Mouse (Mus musculus) megakaryocyte progenitor cell, adult 5-6 weeks (primary cell): ENCODE results near the gene Nr5a1. TPM values are rescaled to one million over a fixed set of nuclear protein-coding genes. Genes with fewer than 3 reads are reported as not detected.

ENCODE experiments used
- ATAC-seq: replicated peaks from 2 replicates; pipeline ENCODE4 v1.8.0; 2016; ENCODE audit warnings: mild to moderate bottlenecking, moderate TSS enrichment, inconsistent platforms; ENCODE audit not compliant: poor library complexity
- total RNA-seq, 2 experiments: library from RNA; stranded (forward) in 1 of 2; stranded (reverse) in 1 of 2; fragments of 157-497, 149-512 nt in 1 of 2; fragments of 200-1000 nt in 1 of 2; gene quantifications; 2 replicates each; pipeline versions ENCODE4 v1.2.3 to v1.2.4; 2015 to 2017

Nr5a1 gene
- total RNA-seq, 2 experiments from 2014 or later, result not detected

GRCm38 (mm10) chr2:38652565-38653292 is 61.6 kb downstream of the Nr5a1 start:
- ATAC-seq, result no peak

GRCm38 (mm10) chr2:38652098-38652497 is 62.2 kb downstream of the Nr5a1 start:
- ATAC-seq, result no peak

- no peak for ATAC-seq
These were observed 64.0 kb downstream of the Nr5a1 start for GRCm38 (mm10) chr2:38650340-38650739.

- no peak for ATAC-seq
These were observed 66.7 kb downstream of the Nr5a1 start for GRCm38 (mm10) chr2:38647661-38648060.

- no peak for ATAC-seq
These were observed 67.1 kb downstream of the Nr5a1 start for GRCm38 (mm10) chr2:38647201-38647606.

- peak; percentile 79 for ATAC-seq
These were observed 68.4 kb downstream of the Nr5a1 start for GRCm38 (mm10) chr2:38645936-38646335.

GRCm38 (mm10) chr2:38643625-38644427 is 70.5 kb downstream of the Nr5a1 start, which contains the start of gene Psmb7:
Gene Psmb7, minus strand, starts transcription at chr2:38644087.
- peak; percentile 96 for ATAC-seq

Other genes starting within 250 kb of the Nr5a1 start
- 15.0 and 18.2 TPM in 2 replicates for gene Nek6, start 202.9 kb downstream of the Nr5a1 start, total RNA-seq (2015)
- gene Nek6, start 202.9 kb downstream of the Nr5a1 start, total RNA-seq (2017), result 4.4 and 5.0 TPM in 2 replicates
- gene Psmb7, start 70.5 kb downstream of the Nr5a1 start, total RNA-seq (2015), result 251 and 258 TPM in 2 replicates
- 275 and 310 TPM in 2 replicates for gene Psmb7, start 70.5 kb downstream of the Nr5a1 start, total RNA-seq (2017)
- gene Nr6a1, start 213.1 kb upstream of the Nr5a1 start, total RNA-seq (2015), result 0.85 and 1.3 TPM in 2 replicates
- gene Nr6a1, start 213.1 kb upstream of the Nr5a1 start, total RNA-seq (2017), result 1.4 and 2.7 TPM in 2 replicates
- 0.17 TPM in 1 of 2 replicates, not detected in the other for gene Olfml2a, start 217.4 kb upstream of the Nr5a1 start, total RNA-seq (2015)
- 0.03 TPM in 1 of 2 replicates, not detected in the other for gene Olfml2a, start 217.4 kb upstream of the Nr5a1 start, total RNA-seq (2017)